Mouse (Mus musculus) limb, embryonic 15.5 days (tissue): Measurements from ENCODE around the gene Myh14. TPM values are rescaled to one million over a fixed set of nuclear protein-coding genes. Genes with fewer than 3 reads are reported as not detected.
A peak's percentile ranks its signal among the peaks of the same experiment; 100 is the strongest.

Experiments used
- ATAC-seq: fragments of 200-750 bp; cut with Nextera tagmentation; 2 replicates; pipeline ENCODE4 v1.8.0; 2017; ENCODE audit warnings: low read depth, moderate TSS enrichment; ENCODE audit not compliant: insufficient number of reproducible peaks, low FRiP score, low TSS enrichment
- H3K27ac ChIP-seq: fragments of 300-500 bp; sonication (generic); 2 replicates; pipeline ENCODE4 v1.5.1; 2015; ENCODE audit warnings: moderate library complexity, mild to moderate bottlenecking, inconsistent platforms
- H3K27me3 ChIP-seq: fragments of 300-500 bp; sonication (generic); 2 replicates; pipeline ENCODE4 v1.6.1; 2015; ENCODE audit warnings: inconsistent platforms
- H3K36me3 ChIP-seq: fragments of 300-500 bp; sonication (generic); 2 replicates; pipeline ENCODE4 v1.6.1; 2015; ENCODE audit warnings: inconsistent platforms
- H3K4me1 ChIP-seq: fragments of 300-500 bp; sonication (generic); 2 replicates; pipeline ENCODE4 v1.6.1; 2015; ENCODE audit warnings: inconsistent platforms
- H3K4me2 ChIP-seq: fragments of 300-500 bp; sonication (generic); 2 replicates; pipeline ENCODE4 v1.6.1; 2015; ENCODE audit warnings: mild to moderate bottlenecking, inconsistent platforms
- H3K4me3 ChIP-seq: fragments of 300-500 bp; sonication (generic); 2 replicates; pipeline ENCODE4 v1.5.1; 2015; ENCODE audit warnings: mild to moderate bottlenecking, inconsistent platforms
- H3K9ac ChIP-seq: fragments of 300-500 bp; sonication (generic); 2 replicates; pipeline ENCODE4 v1.6.1; 2015; ENCODE audit warnings: inconsistent platforms
- H3K9me3 ChIP-seq: fragments of 300-500 bp; sonication (generic); 2 replicates; pipeline ENCODE4 v1.6.1; 2016; ENCODE audit warnings: inconsistent platforms
- WGBS: fragments of 180-500 bp; shearing (Covaris S2); methylation state at CpG from one replicate; pipeline ENCODE4 v1.1.7; 2015; 5-methylcytosine and 5-hydroxymethylcytosine counted together
- polyA plus RNA-seq: library from polyadenylated mRNA; unstranded; fragments of >200 nt; fragmentation: Nextera tagmentation; extraction: Ambion mirVana; gene quantifications from 2 replicates; pipeline ENCODE4 v1.2.1, GENCODE M21; 2015

The Myh14 gene
- polyA plus RNA-seq, 1 experiment from 2014 or later, result 5.4 TPM

DNA sequence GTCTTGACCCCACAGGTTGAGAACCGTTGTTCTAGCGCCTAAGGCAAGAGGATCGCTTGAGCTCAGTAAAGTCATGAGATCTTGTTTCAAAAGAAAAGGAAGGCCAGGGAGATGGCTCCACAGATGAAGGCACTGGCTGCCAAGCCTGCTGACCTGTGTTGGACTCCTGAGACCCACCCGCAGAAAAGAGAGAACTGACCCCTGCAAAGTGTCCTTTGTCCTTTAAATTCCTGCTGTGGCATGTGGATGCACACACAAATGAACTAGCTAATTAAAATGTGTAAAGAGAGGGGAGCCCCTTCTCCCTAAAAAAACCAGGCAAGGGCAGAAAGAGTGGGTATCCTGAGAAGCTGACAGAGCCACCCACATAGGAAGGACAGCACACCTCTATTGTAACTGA lies 98.8 kb downstream of the Myh14 start:
- Histone ChIP-seq H3K36me3 (no peaks in the 10 kb centered on the region), H3K9me3 (no peaks in the 10 kb centered on the region), H3K27me3 (no peaks in the 10 kb centered on the region), H3K4me1 (no peaks in the 10 kb centered on the region), H3K4me3 (no peak overlapping the region), H3K4me2 (no peak overlapping the region), H3K27ac (no peak overlapping the region), H3K9ac (no peak overlapping the region)
- no peak for ATAC-seq
- 58% methylated on average over 4 of the region's 4 CpGs for whole genome bisulfite sequencing

DNA sequence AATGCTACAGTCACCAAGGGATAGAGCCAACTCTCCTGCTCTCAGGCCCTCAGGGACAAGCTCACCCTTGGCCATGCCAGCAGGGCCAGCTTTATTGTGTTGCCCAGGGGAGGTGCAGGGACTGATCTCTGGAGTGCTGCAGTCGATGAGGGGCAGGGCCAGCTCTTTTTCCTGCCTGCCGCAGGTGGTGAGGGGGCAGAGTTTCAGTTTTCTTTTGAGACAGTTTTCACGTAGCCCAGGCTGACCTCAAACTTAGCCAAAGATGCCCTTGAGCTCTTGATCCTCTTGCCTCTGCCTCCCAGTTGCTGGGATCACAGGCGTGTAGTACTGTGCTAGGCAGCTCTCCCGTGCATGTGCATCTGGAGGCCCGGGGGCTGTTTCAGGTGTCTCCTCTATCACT lies 99.7 kb downstream of the Myh14 start:
- H3K4me3 ChIP-seq, result no peak overlapping the region
- H3K9ac ChIP-seq, result no peak overlapping the region
- no peaks in the 10 kb centered on the region for H3K36me3 ChIP-seq
- no peaks in the 10 kb centered on the region for H3K27me3 ChIP-seq
- H3K4me1 ChIP-seq, result no peaks in the 10 kb centered on the region
- H3K27ac ChIP-seq, result no peak overlapping the region
- 75% methylated on average over 6 of the region's 6 CpGs for WGBS
- no peaks in the 10 kb centered on the region for H3K9me3 ChIP-seq
- no peak overlapping the region for H3K4me2 ChIP-seq
- ATAC-seq, result no peak

DNA sequence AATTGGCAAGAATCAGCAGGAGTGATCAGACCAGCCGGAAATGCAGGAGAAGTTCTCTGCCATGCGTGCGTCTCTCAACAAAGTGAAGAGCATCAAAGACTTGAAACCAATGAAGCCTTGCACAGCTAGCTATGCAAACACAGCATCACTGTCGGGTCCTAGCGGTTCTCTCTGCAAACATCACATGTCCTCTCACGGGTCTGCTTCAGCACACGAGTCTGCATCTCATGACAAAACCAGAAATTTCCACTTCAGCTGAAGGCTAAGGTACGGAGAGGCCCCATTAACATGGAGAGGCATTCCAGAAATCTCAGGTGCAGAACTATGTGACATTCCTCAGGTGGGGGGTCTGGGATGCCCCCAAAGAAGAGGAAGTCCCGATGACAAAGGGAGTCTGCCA lies 101.8 kb downstream of the Myh14 start:
- no peak overlapping the region for H3K4me3 ChIP-seq
- H3K9me3 ChIP-seq, result no peaks in the 10 kb centered on the region
- H3K36me3 ChIP-seq, result no peaks in the 10 kb centered on the region
- no peaks in the 10 kb centered on the region for H3K4me1 ChIP-seq
- no peak overlapping the region for H3K9ac ChIP-seq
- 63% methylated on average over 9 of the region's 9 CpGs for WGBS
- no peak overlapping the region for H3K4me2 ChIP-seq
- 0 out of 2 replicates have a peak, but pooled peaks cover 5% of the 10 kb centered on the region for H3K27me3 ChIP-seq
- no peak for ATAC-seq
- H3K27ac ChIP-seq, result no peak overlapping the region

DNA sequence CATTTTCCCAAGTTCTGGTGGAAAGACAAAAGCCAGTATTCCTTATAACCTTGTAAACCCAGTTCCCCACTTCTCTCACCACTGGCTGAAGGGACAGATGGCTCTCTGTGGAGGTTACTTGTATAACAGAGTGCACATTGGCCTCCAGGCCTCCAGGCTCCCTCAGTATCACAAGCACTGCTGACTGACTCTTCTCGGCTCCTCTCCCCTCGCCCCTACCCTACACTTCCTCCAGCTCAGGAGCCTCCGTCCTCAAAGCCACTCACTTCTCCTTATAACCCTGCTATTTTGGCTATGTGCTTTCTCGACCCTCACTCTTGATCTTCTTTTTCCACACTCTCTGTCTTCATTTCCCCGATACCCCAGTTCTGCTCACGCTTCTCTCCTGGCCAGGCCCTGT lies 105.2 kb downstream of the Myh14 start:
- H3K4me1 ChIP-seq, result no peaks in the 10 kb centered on the region
- 0 out of 2 replicates have a peak, but pooled peaks cover 5% of the 10 kb centered on the region for H3K27me3 ChIP-seq
- H3K36me3 ChIP-seq, result no peaks in the 10 kb centered on the region
- H3K9ac ChIP-seq, result no peak overlapping the region
- no peak for ATAC-seq
- H3K4me2 ChIP-seq, result no peak overlapping the region
- H3K9me3 ChIP-seq, result no peaks in the 10 kb centered on the region
- no peak overlapping the region for H3K27ac ChIP-seq
- H3K4me3 ChIP-seq, result no peak overlapping the region
- WGBS, result 70% methylated on average over 6 of the region's 6 CpGs

DNA sequence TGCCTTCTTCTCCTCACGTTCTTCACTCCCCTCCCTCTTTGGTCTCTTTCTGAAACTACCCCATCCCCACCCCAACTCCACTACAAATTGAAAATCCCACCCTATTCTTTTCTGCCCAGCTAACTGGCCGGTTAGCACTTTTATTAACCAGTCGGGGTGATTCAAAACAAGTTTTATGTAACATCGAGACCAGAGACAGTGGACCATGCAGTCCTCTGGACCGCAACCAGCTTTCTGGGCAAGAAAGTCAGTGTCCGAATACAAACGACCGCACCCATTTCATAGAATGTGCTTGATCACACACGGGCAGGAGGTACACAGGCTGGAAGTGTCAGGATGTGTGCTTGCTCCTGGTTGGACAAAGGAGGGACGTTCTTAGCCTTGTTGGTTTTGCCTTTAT lies 106.2 kb downstream of the Myh14 start:
- Histone ChIP-seq H3K27ac (no peak overlapping the region), H3K9me3 (no peaks in the 10 kb centered on the region), H3K9ac (no peak overlapping the region), H3K4me1 (no peaks in the 10 kb centered on the region), H3K4me2 (no peak overlapping the region), H3K27me3 (0 out of 2 replicates have a peak, but pooled peaks cover 5% of the 10 kb centered on the region), H3K36me3 (no peaks in the 10 kb centered on the region), H3K4me3 (no peak overlapping the region)
- WGBS, result 83% methylated on average over 10 of the region's 10 CpGs
- ATAC-seq, result no peak

DNA sequence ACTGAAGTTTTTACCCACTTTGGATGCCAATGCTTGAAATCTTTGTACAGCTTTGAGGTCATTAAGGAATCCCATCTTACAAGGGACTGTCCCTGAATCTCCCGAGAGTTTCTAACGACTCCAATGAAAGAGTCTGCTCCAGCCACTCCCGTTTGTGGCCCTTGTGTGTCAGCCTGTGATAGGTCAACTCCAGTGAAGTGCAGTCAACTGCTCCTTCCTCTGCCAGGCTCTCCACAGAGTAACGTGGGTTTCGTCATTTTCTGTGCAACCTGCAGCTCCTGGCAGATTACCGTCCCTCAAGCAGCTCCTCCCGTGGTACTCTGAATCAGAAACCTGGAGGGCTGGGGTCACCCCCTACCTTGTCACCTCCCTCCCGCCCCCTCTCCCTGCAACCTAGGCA lies 107.4 kb downstream of the Myh14 start:
- Histone ChIP-seq H3K4me1 (no peaks in the 10 kb centered on the region), H3K9ac (no peak overlapping the region), H3K27ac (no peak overlapping the region), H3K4me3 (no peak overlapping the region), H3K36me3 (no peaks in the 10 kb centered on the region), H3K9me3 (no peaks in the 10 kb centered on the region), H3K27me3 (0 out of 2 replicates have a peak, but pooled peaks cover 5% of the 10 kb centered on the region), H3K4me2 (no peak overlapping the region)
- no peak for ATAC-seq
- 41% methylated on average over 8 of the region's 8 CpGs for WGBS

DNA sequence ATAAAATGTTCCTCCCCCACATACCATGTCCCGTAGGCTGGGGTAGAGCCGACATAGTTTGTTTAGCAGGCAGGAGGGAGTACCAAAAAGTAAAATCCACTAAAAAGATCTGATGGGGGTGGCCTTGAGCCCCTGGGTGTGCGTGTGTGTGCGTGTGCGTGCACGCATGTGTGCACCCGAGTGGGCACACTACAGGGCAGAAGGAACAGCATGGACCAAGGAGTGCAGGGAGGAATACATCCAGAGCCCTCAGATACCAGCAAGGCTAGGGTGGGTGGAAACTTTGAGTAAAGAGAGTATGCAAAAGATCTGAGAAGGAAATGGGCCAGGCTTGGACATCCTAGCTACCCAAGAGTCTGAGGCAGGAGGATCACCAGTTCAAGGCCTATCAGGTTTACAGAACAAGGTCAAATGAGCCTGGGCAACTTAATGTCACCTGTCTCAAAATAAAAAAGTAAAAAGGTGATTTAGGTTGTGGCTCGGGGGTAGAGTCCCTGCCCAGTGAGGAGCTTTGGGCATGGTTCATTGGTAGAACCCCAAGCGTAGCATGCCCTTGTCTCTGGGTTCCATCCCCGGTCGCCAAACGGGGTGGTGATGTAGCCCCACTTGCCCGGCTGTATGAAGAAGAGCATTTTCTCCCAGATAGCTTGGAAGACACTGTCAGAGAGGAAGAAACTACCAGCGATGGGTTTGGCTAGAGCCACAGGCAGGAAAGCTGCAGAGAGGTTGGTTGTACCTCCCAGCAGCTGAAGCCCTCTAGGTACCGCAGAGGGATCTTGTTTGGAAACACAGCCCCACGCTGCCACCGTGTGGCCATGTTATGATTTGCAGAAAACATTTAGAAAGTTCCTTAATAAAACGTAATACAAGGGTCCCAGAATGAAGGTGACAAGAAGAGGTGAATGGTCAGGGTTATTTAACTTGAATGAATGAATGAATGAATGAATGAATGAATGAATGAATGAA lies 109.9 kb downstream of the Myh14 start:
- Histone ChIP-seq H3K27me3 (0 out of 2 replicates have a peak, but pooled peaks cover 3% of the 10 kb centered on the region), H3K9ac (0 out of 2 replicates have a peak overlapping the region, but pooled peaks have one; percentile 20), H3K4me3 (no peak overlapping the region), H3K9me3 (no peaks in the 10 kb centered on the region), H3K4me2 (no peak overlapping the region), H3K27ac (no peak overlapping the region), H3K36me3 (no peaks in the 10 kb centered on the region), H3K4me1 (no peaks in the 10 kb centered on the region)
- ATAC-seq, result no peak
- WGBS, result 53% methylated on average over 18 of the region's 18 CpGs

DNA sequence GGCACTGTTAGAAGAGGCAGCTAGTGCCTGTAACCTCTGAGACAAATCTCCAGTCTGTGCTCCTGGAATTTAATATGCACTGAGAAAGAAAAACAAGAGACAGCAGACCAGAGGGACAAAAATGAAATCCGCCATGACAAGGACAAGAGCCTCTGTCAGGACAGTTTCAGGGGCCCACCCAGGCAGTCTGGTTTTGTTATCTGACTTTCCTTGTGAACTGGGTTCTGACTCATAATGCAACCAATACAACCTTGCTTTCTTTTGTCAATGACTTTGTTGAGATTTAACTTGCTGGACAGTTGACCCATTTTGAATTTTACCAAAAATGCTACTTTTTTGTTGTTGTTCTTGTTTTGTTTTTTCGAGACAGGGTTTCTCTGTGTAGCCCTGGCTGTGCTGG lies 113.0 kb downstream of the Myh14 start:
- H3K27me3 ChIP-seq, result no peaks in the 10 kb centered on the region
- H3K4me1 ChIP-seq, result peaks cover 7% of the 10 kb centered on the region
- no peak overlapping the region for H3K4me2 ChIP-seq
- WGBS, result 62% methylated on average over 2 of the region's 2 CpGs
- ATAC-seq, result no peak
- no peaks in the 10 kb centered on the region for H3K36me3 ChIP-seq
- H3K9me3 ChIP-seq, result no peaks in the 10 kb centered on the region
- H3K9ac ChIP-seq, result no peak overlapping the region
- H3K27ac ChIP-seq, result no peak overlapping the region
- no peak overlapping the region for H3K4me3 ChIP-seq

Other genes starting within 250 kb of the Myh14 start
- gene Lrrc4b, start 241.8 kb downstream of the Myh14 start, polyA plus RNA-seq, result 0.55 and 0.87 TPM in 2 replicates
- 0.29 and 0.56 TPM in 2 replicates for gene Aspdh, start 205.5 kb downstream of the Myh14 start, polyA plus RNA-seq
- 92.9 and 121 TPM in 2 replicates for gene Josd2, start 202.9 kb downstream of the Myh14 start, polyA plus RNA-seq
- gene Emc10, start 174.3 kb downstream of the Myh14 start, polyA plus RNA-seq, result 103 and 116 TPM in 2 replicates
- gene Fam71e1, start 174.3 kb downstream of the Myh14 start, polyA plus RNA-seq, result 9.7 and 12.8 TPM in 2 replicates
- 0.13 and 0.16 TPM in 2 replicates for gene Mybpc2, start 146.2 kb downstream of the Myh14 start, polyA plus RNA-seq
- gene Spib, start 138.8 kb downstream of the Myh14 start, polyA plus RNA-seq, result 0.70 and 0.72 TPM in 2 replicates
- 75.7 and 83.6 TPM in 2 replicates for gene Pold1, start 122.0 kb downstream of the Myh14 start, polyA plus RNA-seq
- 71.9 and 79.8 TPM in 2 replicates for gene Nr1h2, start 116.9 kb downstream of the Myh14 start, polyA plus RNA-seq
- gene Napsa, start 98.5 kb downstream of the Myh14 start, polyA plus RNA-seq, result 2.1 and 3.6 TPM in 2 replicates
- gene Kcnc3, start 80.2 kb downstream of the Myh14 start, polyA plus RNA-seq, result 0.16 and 0.20 TPM in 2 replicates
- not detected in 2 replicates for gene Izumo2, start 37.9 kb upstream of the Myh14 start, polyA plus RNA-seq
- 30.4 and 30.8 TPM in 2 replicates for gene Vrk3, start 77.6 kb upstream of the Myh14 start, polyA plus RNA-seq
- gene Zfp473, start 80.2 kb upstream of the Myh14 start, polyA plus RNA-seq, result 1.7 TPM in 2 replicates
- 83.6 and 88.0 TPM in 2 replicates for gene Nup62, start 145.2 kb upstream of the Myh14 start, polyA plus RNA-seq
- 1.0 and 1.6 TPM in 2 replicates for gene Il4i1, start 145.5 kb upstream of the Myh14 start, polyA plus RNA-seq
- 5.7 and 6.2 TPM in 2 replicates for gene Atf5, start 145.8 kb upstream of the Myh14 start, polyA plus RNA-seq
- gene Akt1s1, start 178.1 kb upstream of the Myh14 start, polyA plus RNA-seq, result 118 and 124 TPM in 2 replicates
- 82.6 and 89.6 TPM in 2 replicates for gene Tbc1d17, start 178.2 kb upstream of the Myh14 start, polyA plus RNA-seq
- 29.7 and 29.8 TPM in 2 replicates for gene Pnkp, start 186.3 kb upstream of the Myh14 start, polyA plus RNA-seq
- gene Ptov1, start 198.9 kb upstream of the Myh14 start, polyA plus RNA-seq, result 286 and 373 TPM in 2 replicates
- gene Med25, start 221.9 kb upstream of the Myh14 start, polyA plus RNA-seq, result 103 and 109 TPM in 2 replicates
- 22.8 and 24.2 TPM in 2 replicates for gene Fuz, start 225.2 kb upstream of the Myh14 start, polyA plus RNA-seq